In genomic region chr15:77864063-77864758, GRCm38 (mm10) we compare ENCODE assay signal across 22 mouse cellular contexts.
"Had no signal": no experiment of that assay in that cellular context is flagged by ENCODE, and none has a peak within 500 bp of the region (broad histone marks: within the 10 kb centered on the region; RNA-seq: fewer than 3 reads in every experiment).

No protein-coding gene starts in this region.

- H3K9me3 ChIP-seq: kidney, embryonic 15.5 days; limb, embryonic 12.5 days; limb, embryonic 15.5 days; liver, embryonic 13.5 days; midbrain, embryonic 12.5 days; midbrain, embryonic 15.5 days; neural tube, embryonic 12.5 days; neural tube, embryonic 15.5 days had no signal

- ATAC-seq: intestine, postnatal 0 days; midbrain, embryonic 15.5 days had no signal

- H3K36me3 ChIP-seq: kidney, embryonic 15.5 days; limb, embryonic 12.5 days; limb, embryonic 15.5 days; liver, embryonic 13.5 days; midbrain, embryonic 12.5 days; midbrain, embryonic 15.5 days; neural tube, embryonic 12.5 days; neural tube, embryonic 15.5 days had no signal

- H3K27me3 ChIP-seq: kidney, embryonic 15.5 days; limb, embryonic 12.5 days; limb, embryonic 15.5 days; liver, embryonic 13.5 days; midbrain, embryonic 12.5 days; midbrain, embryonic 15.5 days; neural tube, embryonic 12.5 days; neural tube, embryonic 15.5 days had no signal

- DNase-seq: kidney, adult 2 months; kidney, postnatal 10 days; kidney, postnatal 36 days; left cerebral cortex, postnatal 4 days; liver, embryonic 13.5 days; lung, adult 2 months; lung, postnatal 14 days; lung, postnatal 4 days; right cerebral cortex, adult 18-20 months; right cerebral cortex, postnatal 14 days; right cerebral cortex, postnatal 4 days; thymus, adult 2 months; thymus, postnatal 14 days had no signal

- H3K4me1 ChIP-seq: limb, embryonic 12.5 days; limb, embryonic 15.5 days; neural tube, embryonic 12.5 days; neural tube, embryonic 15.5 days had no signal

- H3K4me2 ChIP-seq: kidney, embryonic 15.5 days; limb, embryonic 12.5 days; limb, embryonic 15.5 days; liver, embryonic 13.5 days; midbrain, embryonic 12.5 days; midbrain, embryonic 15.5 days; neural tube, embryonic 12.5 days; neural tube, embryonic 15.5 days had no signal

- H3K4me3 ChIP-seq: kidney, embryonic 15.5 days; limb, embryonic 12.5 days; limb, embryonic 15.5 days; liver, embryonic 13.5 days; midbrain, embryonic 12.5 days; midbrain, embryonic 15.5 days; neural tube, embryonic 12.5 days; neural tube, embryonic 15.5 days had no signal

- H3K9ac ChIP-seq: kidney, embryonic 15.5 days; limb, embryonic 12.5 days; limb, embryonic 15.5 days; liver, embryonic 13.5 days; midbrain, embryonic 12.5 days; midbrain, embryonic 15.5 days; neural tube, embryonic 12.5 days; neural tube, embryonic 15.5 days had no signal

- H3K27ac ChIP-seq: kidney, embryonic 15.5 days; limb, embryonic 12.5 days; limb, embryonic 15.5 days; liver, embryonic 13.5 days; midbrain, embryonic 12.5 days; midbrain, embryonic 15.5 days; neural tube, embryonic 12.5 days; neural tube, embryonic 15.5 days; stomach, postnatal 0 days had no signal
